Mouse (Mus musculus) c-Kit-positive CD71-positive TER-119-negative erythroid progenitor cells, embryonic 14.5 days (primary cell): ENCODE measurements around the gene Tenm4.

Experiments used
- DNase-seq: peaks from one replicate; pipeline ENCODE4 v3.0.0-alpha.2; 2013; ENCODE audit warnings: low read depth

The Tenm4 gene

GRCm38 (mm10) chr7:96813497-96814400 lies 642.7 kb downstream of the Tenm4 start:
- no peak for DNase-seq

- DNase-seq = no peak
These were observed 643.5 kb downstream of the Tenm4 start for GRCm38 (mm10) chr7:96814581-96814980.

DNA sequence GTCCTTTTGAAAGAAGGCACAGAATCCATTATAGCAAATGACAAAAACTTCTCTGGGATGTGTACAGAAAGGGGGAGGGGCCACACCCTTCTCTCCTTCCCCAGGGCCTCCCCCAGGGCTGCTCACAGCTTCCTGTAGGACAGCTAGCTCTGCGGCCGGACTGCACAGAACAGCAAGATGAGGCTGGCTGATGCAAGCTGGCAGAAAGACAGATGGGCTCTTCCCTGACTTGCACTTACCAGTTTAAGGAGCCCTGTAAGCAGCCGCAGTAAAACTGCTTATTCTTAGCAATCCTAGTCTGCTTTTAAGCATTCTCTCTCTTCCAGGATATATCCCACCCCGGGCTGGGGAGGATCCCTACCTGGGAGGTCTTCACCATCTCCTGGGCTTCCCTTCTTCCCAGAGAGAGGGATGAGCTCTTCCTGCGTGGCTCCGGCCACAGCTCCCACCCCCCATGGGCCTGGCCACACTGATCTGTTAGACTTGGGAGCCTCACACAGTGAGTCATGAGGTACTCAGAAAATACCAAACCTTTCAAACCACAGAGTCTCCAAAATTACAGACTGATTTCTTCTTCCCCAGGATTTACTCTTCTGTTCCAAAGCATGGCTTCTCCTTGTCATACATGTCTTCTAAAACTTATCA lies 646.1 kb downstream of the Tenm4 start:
- no peak for DNase-seq

DNA sequence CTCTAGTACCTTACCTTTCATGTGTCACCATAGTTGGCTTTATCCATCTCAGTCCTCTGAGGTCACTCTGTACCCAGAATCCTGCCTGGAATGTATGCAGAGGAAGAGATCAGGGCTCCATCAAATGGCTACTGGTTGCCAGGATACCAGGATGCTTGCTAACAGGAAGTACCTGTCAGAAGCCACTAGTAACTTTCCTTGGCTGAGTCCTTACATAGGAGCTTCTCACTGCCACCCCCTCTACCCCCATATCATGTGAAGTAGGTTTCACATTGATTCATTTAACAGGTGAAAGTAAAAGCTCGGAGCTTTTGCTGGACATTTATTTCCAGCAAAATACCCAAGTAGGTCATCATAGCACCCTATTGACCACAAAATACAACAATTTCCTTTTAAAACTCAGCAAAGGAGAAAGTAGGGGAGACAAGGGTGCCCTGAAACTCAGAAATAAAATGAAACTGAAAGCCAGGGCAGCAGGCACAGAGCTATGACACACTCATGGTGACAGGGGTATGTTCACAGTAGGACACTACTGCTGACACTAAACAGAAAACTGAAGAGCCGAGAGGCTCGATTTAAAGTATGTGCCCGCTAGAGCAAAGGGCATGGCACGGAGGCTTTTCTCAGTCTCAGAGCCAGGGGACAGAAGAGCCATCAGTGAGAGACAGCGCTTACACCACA lies 647.3 kb downstream of the Tenm4 start:
- no peak for DNase-seq

DNA sequence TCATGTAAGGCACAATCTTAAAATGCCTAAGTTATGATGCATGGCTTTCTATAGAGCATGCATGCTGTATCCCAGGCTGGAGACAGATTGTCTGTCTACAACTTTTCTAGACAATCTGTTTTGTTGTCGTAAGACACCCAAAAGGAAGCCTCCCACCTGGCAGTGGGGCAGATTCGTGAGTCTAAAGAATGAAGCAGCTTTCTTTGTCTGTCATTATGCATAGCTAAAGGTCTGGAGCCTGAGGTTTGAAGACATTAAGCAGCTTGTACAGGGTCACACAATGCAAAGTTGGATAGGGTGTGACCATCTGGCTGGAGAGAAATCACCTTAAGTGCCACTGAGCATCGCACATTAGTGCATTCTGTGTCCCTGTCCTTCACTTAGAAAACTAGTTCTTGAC lies 648.5 kb downstream of the Tenm4 start:
- no peak for DNase-seq

GRCm38 (mm10) chr7:96820343-96820742 lies 649.3 kb downstream of the Tenm4 start:
- DNase-seq = no peak

- DNase-seq = no peak
These were observed 655.1 kb downstream of the Tenm4 start for GRCm38 (mm10) chr7:96826101-96826500.

- DNase-seq = no peak
These were observed 655.6 kb downstream of the Tenm4 start for GRCm38 (mm10) chr7:96826672-96827071.

- no peak for DNase-seq
These were observed 661.5 kb downstream of the Tenm4 start for GRCm38 (mm10) chr7:96832551-96832950.

DNA sequence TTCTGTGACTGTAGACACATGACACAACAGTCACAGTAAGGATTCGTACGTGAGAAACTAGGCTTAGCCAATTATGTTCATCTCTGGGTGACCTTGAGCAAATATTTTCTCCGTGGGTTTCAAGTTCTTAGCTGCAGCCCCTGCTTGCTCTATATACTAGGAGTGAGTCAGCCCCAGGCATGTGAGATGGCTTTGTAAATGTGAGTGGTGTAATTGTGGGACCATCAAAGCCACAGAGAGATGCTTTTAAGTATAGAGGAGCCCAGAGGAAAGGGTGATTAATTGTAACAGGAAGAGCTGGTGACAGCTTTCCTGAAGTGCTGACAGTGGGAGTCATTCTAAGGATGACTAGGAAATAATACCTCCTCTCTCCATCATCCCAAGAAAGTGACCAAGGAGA lies 662.0 kb downstream of the Tenm4 start:
- no peak for DNase-seq

DNA sequence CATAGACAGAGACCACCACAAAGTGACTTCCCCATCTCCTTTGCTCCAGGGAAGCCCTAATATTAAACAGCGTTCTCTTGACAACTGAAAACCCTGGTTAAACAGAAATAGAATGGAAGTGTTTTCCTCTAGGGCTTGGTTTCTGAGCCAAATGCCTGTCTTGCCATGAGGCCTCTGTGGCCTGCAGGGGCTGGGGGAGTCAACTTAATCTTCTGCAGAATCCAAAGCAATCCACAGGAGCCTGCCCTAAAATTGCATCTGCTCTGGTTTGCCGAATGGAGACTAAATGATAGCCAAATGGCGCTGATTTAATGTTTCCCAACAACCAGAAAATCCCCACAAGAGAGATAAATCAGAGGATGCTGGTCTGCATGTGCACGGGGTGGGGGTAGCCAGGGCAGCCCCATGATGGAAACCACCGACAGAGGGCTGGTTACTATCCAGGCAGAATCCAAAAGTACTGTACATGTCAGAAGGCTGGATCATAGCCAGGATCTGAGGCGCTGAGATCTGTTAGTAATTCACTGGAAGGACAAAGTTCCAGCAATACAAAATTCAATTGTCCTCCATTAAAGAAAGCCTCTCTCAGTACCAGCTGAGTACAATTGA lies 663.7 kb downstream of the Tenm4 start:
- no peak for DNase-seq

GRCm38 (mm10) chr7:96835313-96835712 lies 664.3 kb downstream of the Tenm4 start:
- DNase-seq = no peak

GRCm38 (mm10) chr7:96838271-96838841 lies 667.3 kb downstream of the Tenm4 start:
- no peak for DNase-seq

DNA sequence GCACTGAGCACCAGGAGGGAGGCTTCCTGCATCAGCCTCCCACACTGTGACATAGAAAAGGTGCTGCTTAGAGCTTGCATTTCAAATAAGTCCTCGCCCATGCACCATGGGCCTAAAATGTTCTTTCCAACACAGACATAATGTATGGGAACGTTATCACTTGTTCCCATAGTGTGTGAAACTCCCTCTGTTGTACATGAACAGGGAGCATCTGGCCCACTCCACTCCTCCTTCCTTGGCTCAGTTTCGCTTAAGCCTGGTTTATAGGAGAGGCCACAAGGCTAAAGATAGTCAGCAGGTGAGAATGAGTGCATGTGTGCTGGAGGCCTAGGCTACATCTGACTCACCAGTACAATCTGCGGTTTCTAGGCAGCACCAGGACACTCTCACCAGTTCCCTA lies 667.9 kb downstream of the Tenm4 start:
- DNase-seq = no peak

DNA sequence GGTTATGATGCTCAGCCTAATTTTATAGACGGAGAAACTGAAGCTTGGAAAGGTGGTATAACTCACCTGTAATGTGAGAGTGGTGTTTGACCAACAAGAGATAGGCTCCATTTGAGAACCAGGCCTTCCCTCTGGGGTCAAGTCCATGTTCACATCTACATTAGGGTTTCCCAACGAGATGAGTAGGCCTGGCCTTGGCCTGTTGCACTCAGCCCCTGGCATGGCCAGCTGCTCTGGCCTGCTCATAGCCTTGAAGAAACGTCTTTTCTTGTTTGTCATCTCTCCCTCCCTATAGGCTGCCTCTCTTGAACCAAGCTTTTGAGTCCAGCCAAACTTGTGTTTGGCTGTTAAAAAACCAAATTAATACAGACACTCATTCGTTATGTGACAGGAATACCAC lies 668.5 kb downstream of the Tenm4 start:
- no peak for DNase-seq

DNA sequence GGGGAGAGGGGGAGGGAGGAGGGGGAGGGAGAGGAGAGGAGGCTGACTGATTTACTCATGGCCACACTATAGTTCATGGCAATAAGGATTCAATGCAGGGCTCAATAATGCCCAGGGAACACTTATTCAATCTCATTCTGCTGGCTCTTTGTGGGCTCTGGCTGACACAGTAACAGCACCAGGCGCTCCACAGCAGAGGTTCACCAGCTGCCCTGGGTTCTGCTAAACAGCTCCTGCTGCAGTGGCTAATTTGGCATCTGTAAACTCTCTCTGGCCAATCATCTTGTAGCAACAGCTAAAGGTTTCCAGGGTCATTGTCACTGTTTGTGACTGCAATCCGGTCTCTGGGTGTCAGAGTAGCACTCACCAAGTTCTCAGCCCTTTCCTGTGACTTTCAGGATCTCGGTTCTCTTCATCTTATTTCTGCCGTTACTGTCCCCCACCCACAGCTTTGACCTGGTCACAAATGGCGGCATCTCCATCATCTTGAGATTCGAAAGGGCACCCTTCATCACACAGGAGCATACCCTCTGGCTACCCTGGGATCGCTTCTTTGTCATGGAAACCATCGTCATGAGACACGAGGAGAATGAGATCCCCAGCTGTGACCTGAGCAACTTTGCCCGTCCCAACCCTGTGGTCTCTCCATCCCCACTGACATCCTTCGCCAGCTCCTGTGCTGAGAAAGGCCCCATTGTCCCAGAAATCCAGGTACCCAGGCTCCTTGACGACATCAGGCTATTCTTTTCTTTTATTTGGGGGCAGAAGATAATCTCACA lies 671.6 kb downstream of the Tenm4 start:
- DNase-seq = no peak

- no peak for DNase-seq
These were observed 673.3 kb downstream of the Tenm4 start for GRCm38 (mm10) chr7:96844104-96844894.

DNA sequence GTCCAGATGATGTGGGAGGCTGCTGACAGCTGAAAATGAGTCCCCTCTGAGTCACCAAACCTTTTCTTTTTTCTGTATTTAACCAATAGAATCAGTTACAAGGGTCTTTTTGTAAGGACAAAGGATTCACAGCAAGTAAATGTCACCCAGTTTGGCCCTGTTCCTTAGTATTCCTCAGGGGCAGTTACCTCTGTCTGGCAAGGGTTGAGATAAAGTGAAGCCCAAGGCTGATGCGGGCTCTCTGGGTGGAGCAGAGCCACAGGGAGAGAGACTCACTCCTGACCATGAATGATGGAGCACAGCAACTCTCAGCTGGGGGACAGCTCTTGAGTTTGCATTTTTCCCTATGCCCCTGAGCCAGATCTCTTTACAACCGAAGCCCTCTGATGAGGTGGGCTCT lies 681.7 kb downstream of the Tenm4 start:
- DNase-seq = no peak

- no peak for DNase-seq
These were observed 684.9 kb downstream of the Tenm4 start for GRCm38 (mm10) chr7:96855867-96856406.

- DNase-seq = no peak
These were observed 685.5 kb downstream of the Tenm4 start for GRCm38 (mm10) chr7:96856518-96856917.
